Mouse (Mus musculus) ES-E14 (cell line): ENCODE measurements around the gene Dnase1l3.

ENCODE experiments used
- CHD2 ChIP-seq: IDR thresholded peaks from 2 replicates; pipeline ENCODE4 v1.6.1; 2014; ENCODE audit warnings: mild to moderate bottlenecking, low read depth, low read length, inconsistent platforms
- HCFC1 ChIP-seq: IDR thresholded peaks from 2 replicates; pipeline ENCODE4 v1.6.1; 2012; ENCODE audit warnings: low read length, inconsistent platforms, borderline replicate concordance; ENCODE audit not compliant: insufficient read depth
- MAFK ChIP-seq: IDR thresholded peaks from 2 replicates; pipeline ENCODE4 v1.6.1; 2014; ENCODE audit warnings: mild to moderate bottlenecking, low read depth, low read length, inconsistent platforms; ENCODE audit not compliant: insufficient read depth
- ZC3H11A ChIP-seq: IDR thresholded peaks from 2 replicates; pipeline ENCODE4 v1.6.1; 2012; ENCODE audit warnings: low read depth, mild to moderate bottlenecking, inconsistent platforms, low read length, borderline replicate concordance
- ZNF384 ChIP-seq: IDR thresholded peaks from 2 replicates; pipeline ENCODE4 v1.6.1; 2012; ENCODE audit warnings: low read depth, low read length, inconsistent platforms

DNA sequence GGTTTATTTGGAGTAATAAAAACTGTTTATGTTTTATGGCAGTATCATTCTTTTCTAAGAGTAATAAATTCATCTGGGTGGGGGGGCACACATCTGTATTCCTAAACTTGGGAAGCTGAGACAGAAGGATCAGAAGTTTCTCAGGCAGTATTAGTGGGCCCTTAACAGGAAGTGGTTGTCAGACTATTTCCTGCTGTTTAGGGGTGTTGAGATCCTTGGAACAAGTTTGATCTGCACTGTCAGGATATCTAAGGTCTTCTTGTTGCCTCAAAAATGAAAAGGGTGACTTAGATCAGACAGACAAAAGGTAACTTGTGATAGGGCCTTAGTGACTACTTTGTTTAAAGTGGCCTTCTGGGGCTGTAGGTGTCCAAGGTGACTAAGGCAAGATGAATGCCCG is 16.2 kb downstream of the Dnase1l3 start:
- no peak for TF ChIP-seq HCFC1
- no peak for TF ChIP-seq MAFK
- no peak for TF ChIP-seq ZC3H11A
- no peak for TF ChIP-seq ZNF384
- TF ChIP-seq CHD2: no peak
